Mouse (Mus musculus): ENCODE results near the gene Phykpl.

GRCm38 (mm10) chr11:51636323-51636684 lies 51.7 kb downstream of the Phykpl start:
- TF ChIP-seq CTCF (IDR thresholded peaks at IDR 0.05; ENCODE audit: low read depth, low read length), result peak; percentile 74
- no peak for TF ChIP-seq POLR2A (IDR thresholded peaks at IDR 0.05; ENCODE audit: extremely low read depth, insufficient read depth, low read length)
